Mouse (Mus musculus) olfactory bulb, adult 2 months (tissue): ENCODE measurements at regions not wholly inside any gene's neighbourhood (a gene's known extent, or its start where the extent isn't known, plus 50 kb on each side); places are given as distances from the start of the nearest gene placed in this dataset.

Source experiments
- CTCF ChIP-seq: fragments of 200-500 bp; IDR thresholded peaks from 2 replicates; pipeline ENCODE4 v1.5.1; 2012; ENCODE audit warnings: low read depth, mild to moderate bottlenecking, low read length, moderate library complexity; ENCODE audit not compliant: insufficient read depth
- POLR2A ChIP-seq: fragments of 200-500 bp; IDR thresholded peaks from 2 replicates; pipeline ENCODE4 v1.6.1; 2012; ENCODE audit warnings: mild to moderate bottlenecking, low read depth, low read length, moderate library complexity; ENCODE audit not compliant: insufficient read depth

DNA sequence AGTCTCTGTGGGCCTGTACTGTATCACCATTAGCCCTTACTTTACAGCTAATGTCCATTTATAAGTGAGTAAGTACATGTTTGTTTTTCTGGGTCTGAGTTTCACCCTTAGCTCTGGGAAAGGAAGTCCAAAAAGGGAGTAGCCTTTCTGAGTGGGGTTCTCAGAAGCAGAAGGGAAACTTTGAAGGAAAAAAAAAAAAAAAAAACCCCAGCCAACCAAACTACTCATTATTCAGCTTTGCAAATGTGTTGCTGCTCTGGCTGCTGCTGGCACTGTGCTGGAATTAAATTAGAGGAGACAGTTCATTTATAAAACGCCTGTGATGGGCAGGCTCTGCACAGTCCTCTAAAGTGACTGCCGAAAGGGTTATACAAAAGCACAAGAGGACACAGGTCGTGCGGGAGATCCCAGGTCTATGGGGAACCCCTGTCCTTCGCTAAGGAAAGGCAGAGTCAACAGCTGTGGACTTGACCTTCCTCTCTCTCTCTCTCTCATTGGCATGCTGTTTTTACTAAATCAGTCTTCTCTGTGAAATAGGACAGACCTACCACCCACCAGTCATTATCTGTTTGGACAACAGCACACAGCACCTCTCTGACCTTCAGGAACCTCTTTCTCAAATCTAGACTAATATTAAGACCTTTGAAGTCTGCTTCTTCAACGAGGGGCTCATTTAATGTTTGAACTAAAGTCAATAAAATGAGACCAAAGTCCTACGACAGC is 165.4 kb downstream of the Cd47 start:
- no peak for TF ChIP-seq CTCF
- TF ChIP-seq POLR2A: no peak
